Mouse (Mus musculus) lung, postnatal 0 days (tissue): ENCODE data around the gene Olfr870. TPM values are rescaled to one million over a fixed set of nuclear protein-coding genes. Genes with fewer than 3 reads are reported as not detected.

ENCODE experiments used
- ATAC-seq: fragments of 200-750 bp; cut with Nextera tagmentation; 2 replicates; pipeline ENCODE4 v1.8.0; 2017; ENCODE audit warnings: moderate library complexity
- DNase-seq: peaks from one replicate; pipeline ENCODE4 v3.0.0-alpha.2; 2016; ENCODE audit warnings: low spot score
- H3K27ac ChIP-seq: fragments of 300-500 bp; sonication (generic); 2 replicates; pipeline ENCODE4 v1.5.1; 2014; ENCODE audit warnings: antibody characterized with exemption, mild to moderate bottlenecking, low read length, mixed read lengths
- H3K27me3 ChIP-seq: fragments of 300-500 bp; sonication (generic); replicated peaks from 2 replicates; pipeline ENCODE4 v1.6.1; 2014; ENCODE audit warnings: low read length, mixed read lengths; ENCODE audit not compliant: insufficient read depth
- H3K36me3 ChIP-seq: fragments of 300-500 bp; sonication (generic); 2 replicates; pipeline ENCODE4 v1.6.1; 2014; ENCODE audit warnings: low read length, mixed read lengths; ENCODE audit not compliant: insufficient read depth
- H3K4me1 ChIP-seq: fragments of 300-500 bp; sonication (generic); 2 replicates; pipeline ENCODE4 v1.6.1; 2014; ENCODE audit warnings: antibody characterized with exemption, low read depth, low read length, mixed read lengths; ENCODE audit not compliant: insufficient read depth
- H3K4me2 ChIP-seq: fragments of 300-500 bp; sonication (generic); replicated peaks from 2 replicates; pipeline ENCODE4 v1.6.1; 2014; ENCODE audit warnings: low read depth, mild to moderate bottlenecking, low read length, moderate library complexity, mixed read lengths
- H3K4me3 ChIP-seq: fragments of 300-500 bp; sonication (generic); 2 replicates; pipeline ENCODE4 v1.5.1; 2014; ENCODE audit warnings: low read depth, low read length
- H3K9ac ChIP-seq: fragments of 300-500 bp; sonication (generic); replicated peaks from 2 replicates; pipeline ENCODE4 v1.6.1; 2014; ENCODE audit warnings: low read depth, mild to moderate bottlenecking
- H3K9me3 ChIP-seq: fragments of 300-500 bp; sonication (generic); 2 replicates; pipeline ENCODE4 v1.6.1; 2016; ENCODE audit warnings: low read length, mixed read lengths
- CTCF ChIP-seq: IDR thresholded peaks from 2 replicates; pipeline ENCODE4 v1.5.1; 2016; ENCODE audit warnings: antibody characterized with exemption, mild to moderate bottlenecking
- EP300 ChIP-seq: IDR thresholded peaks from 2 replicates; pipeline ENCODE4 v1.6.1; 2016; ENCODE audit warnings: antibody characterized with exemption, mild to moderate bottlenecking, control low read depth
- WGBS: fragments of 180-500 bp; shearing (Covaris S2); extraction: QIAGEN DNeasy Blood & Tissue Kit; methylation state at CpG from one replicate; pipeline ENCODE4 v1.1.7; 2014; 5-methylcytosine and 5-hydroxymethylcytosine counted together
- polyA plus RNA-seq: library from polyadenylated mRNA; unstranded; fragments of >200 nt; fragmentation: Nextera tagmentation; extraction: Ambion mirVana; gene quantifications from 2 replicates; pipeline ENCODE4 v1.2.1, GENCODE M21; 2015

The Olfr870 gene
- polyA plus RNA-seq, 1 experiment from 2014 or later: not detected

DNA sequence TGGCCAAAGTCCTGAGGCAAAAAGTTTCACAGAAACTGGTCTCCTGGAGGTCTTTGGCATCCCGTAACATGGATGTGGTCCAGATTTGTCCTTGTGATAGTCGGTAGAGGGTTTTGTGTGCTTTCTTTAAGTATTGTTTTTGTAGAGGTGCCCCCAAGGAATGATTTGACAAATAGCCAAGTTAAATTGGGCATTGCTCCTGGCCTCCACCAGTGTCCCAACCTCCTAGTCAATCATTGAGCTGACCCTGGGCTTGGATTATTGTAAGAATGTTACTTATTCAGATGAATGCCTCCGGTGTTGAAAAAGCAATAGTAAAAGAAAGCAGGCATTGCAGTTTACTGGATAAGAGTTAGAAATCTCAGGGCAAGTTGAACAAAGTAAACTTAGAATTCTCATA lies 24.2 kb downstream of the Olfr870 start:
- no peaks in the 10 kb centered on the region for H3K36me3 ChIP-seq
- H3K27ac ChIP-seq: no peak overlapping the region
- no peaks in the 10 kb centered on the region for H3K9me3 ChIP-seq
- H3K9ac ChIP-seq: no peak overlapping the region
- H3K27me3 ChIP-seq: no peaks in the 10 kb centered on the region
- no peak for TF ChIP-seq EP300
- TF ChIP-seq CTCF: no peak
- no peak overlapping the region for H3K4me3 ChIP-seq
- DNase-seq (no peak), ATAC-seq (no peak)
- 86% methylated on average over 3 of the region's 3 CpGs for WGBS
- H3K4me1 ChIP-seq: no peaks in the 10 kb centered on the region
- no peak overlapping the region for H3K4me2 ChIP-seq

DNA sequence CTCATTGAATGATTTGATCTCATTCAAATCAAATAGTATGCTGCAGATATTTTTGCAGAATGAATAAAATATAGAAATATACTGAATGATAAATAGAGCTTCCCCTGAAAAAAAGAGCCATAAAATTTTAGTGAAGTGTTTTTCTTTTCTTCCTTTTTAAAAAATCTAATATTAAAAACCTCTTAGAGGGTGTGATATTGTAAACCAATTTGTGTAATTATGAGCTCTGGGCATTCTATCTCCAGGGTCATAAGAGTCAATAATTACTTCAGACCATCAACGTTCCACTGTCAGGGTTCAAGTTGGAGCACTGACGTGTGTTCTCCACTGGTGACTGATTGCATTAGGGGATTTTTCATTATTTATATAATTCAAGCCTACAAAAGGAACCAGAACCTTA lies 45.1 kb downstream of the Olfr870 start, which contains the start of gene Olfr869:
TSS of gene Olfr869 (plus strand) at position 301 of the 400 bp plus-strand sequence.
- Histone ChIP-seq H3K36me3 (no peaks in the 10 kb centered on the region), H3K4me3 (no peak within 1 kb of the TSS), H3K9ac (no peak within 1 kb of the TSS), H3K4me2 (no peak within 1 kb of the TSS), H3K27me3 (no peaks in the 10 kb centered on the region), H3K9me3 (no peaks in the 10 kb centered on the region), H3K4me1 (no peaks in the 10 kb centered on the region), H3K27ac (no peak within 1 kb of the TSS)
- TF ChIP-seq CTCF (no peak), EP300 (no peak)
- no peak for DNase-seq
- WGBS: 63% methylated on average over 2 of the region's 2 CpGs
- no peak for ATAC-seq

Other genes with a start within 250 kb of the Olfr870 start
- gene Olfr866, start 146.0 kb downstream of the Olfr870 start, polyA plus RNA-seq: not detected in 2 replicates
- gene Olfr867, start 116.5 kb downstream of the Olfr870 start, polyA plus RNA-seq: not detected in 2 replicates
- not detected in 2 replicates for gene Olfr868, start 75.4 kb downstream of the Olfr870 start, polyA plus RNA-seq
- gene Olfr869, start 45.0 kb downstream of the Olfr870 start, polyA plus RNA-seq: not detected in 2 replicates
- gene Olfr871, start 38.1 kb upstream of the Olfr870 start, polyA plus RNA-seq: not detected in 2 replicates
- not detected in 2 replicates for gene Olfr872, start 63.1 kb upstream of the Olfr870 start, polyA plus RNA-seq
- not detected in 2 replicates for gene Olfr39, start 108.3 kb upstream of the Olfr870 start, polyA plus RNA-seq
- not detected in 2 replicates for gene Olfr873, start 124.5 kb upstream of the Olfr870 start, polyA plus RNA-seq
- gene Olfr18, start 162.0 kb upstream of the Olfr870 start, polyA plus RNA-seq: not detected in 2 replicates
- 40.1 and 47.3 TPM in 2 replicates for gene Zfp560, start 211.1 kb upstream of the Olfr870 start, polyA plus RNA-seq